Mouse (Mus musculus): ENCODE data around the gene Tmem8b.

DNA sequence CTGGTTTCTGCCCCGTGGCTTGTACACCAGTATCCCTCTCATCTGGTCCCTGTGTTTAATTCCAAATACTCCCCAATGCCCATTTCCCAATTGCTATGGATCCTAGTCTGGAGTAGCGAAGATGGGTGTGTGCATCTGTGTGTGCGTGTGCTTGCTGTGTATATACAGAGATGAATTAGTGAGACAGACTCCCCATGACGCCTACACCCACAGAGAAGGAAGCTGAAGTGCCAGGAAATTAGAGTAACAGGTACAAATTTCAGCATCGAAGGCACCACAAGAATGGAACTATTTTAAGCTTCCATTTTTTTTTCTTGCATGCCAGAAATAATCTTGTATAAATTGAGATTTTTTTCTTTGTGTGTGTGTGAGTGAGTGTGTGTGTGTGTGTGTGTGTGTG lies 22.3 kb downstream of the Tmem8b start:
- no peak for TF ChIP-seq CTCF (IDR thresholded peaks at IDR 0.05; ENCODE audit: low read depth)
- no peak for TF ChIP-seq EP300 (IDR thresholded peaks at IDR 0.05; ENCODE audit: low read depth)
